Mouse (Mus musculus) heart, postnatal 0 days (tissue): ENCODE measurements at regions not wholly inside any gene's neighbourhood (a gene's known extent, or its start where the extent isn't known, plus 50 kb on each side); places are given as distances from the start of the nearest gene placed in this dataset.

Experiments
- CTCF ChIP-seq: IDR thresholded peaks from 2 replicates; pipeline ENCODE4 v1.5.1; 2016; ENCODE audit warnings: antibody characterized with exemption, control low read depth, low read depth
- EP300 ChIP-seq: IDR thresholded peaks from 2 replicates; pipeline ENCODE4 v1.6.1; 2016; ENCODE audit warnings: antibody characterized with exemption, low read depth

DNA sequence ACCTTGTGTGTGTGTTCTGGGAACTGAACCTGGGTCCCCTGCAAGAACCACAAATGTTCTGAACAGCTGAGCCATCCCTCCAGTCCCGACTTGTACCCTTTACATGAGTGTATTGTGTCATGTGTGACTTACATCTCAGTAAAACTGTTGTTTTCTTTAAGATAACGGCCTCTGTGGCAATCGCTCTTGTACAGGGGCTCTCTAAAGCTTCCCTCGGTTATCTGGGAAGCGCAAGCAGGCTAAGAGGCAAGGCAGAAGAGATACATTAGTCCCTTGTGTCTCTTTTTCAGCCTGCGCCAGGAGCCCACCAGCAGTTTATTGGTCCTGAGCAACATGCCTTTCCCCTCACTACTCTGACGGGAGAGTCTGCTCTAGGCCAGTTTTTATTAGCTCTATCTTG lies 308.1 kb upstream of the Jmjd1c start:
- TF ChIP-seq CTCF = no peak
- TF ChIP-seq EP300 = no peak
